Mouse (Mus musculus) 3134 (cell line): ENCODE data around the gene Cdhr2.

ENCODE experiments used
- DNase-seq: peaks from one replicate; pipeline ENCODE4 v3.0.0-alpha.2; 2011; ENCODE audit warnings: low spot score; ENCODE audit not compliant: insufficient read length; ENCODE audit errors: extremely low read depth

Gene Cdhr2

DNA sequence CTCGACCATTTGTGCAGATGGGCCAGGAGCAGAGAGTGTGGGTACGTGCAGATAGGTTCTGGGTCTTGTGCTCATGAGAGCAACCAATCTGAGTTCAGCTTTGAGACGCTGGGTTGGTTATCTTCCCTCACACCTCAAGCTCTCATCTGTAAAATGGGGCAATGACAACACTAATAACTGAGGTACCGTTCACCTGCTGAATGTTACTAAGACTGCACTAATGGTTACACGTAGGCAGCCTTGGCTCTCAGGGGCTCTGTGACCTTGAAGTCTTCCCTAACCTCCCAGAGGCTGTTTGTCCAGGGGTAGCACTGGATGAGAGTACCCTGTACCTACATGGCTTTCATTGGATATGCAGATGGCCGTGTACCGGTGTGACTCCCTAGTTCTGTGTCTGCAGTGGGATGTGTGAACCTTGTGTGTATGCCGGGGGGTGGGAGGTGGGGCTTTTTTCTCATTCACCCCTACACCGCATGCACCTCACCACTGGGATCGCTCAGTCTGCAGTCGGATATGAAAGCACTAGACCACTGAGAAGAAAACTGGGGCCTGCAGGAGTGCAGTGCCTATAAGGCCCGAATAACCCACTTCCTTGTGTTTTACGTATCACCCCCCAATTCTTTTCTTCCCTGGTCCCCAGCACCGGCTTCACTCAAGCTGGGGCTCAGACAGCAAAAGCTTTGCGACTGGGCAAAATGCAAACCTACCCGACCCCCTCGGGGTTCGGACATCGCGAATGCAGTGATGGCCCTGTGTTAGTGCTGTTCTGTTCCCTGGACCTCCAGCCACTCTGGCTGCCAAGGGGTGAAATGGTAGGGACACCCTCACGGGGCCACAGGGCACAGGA is 8.3 kb upstream of the Cdhr2 start:
- DNase-seq = no peak

DNA sequence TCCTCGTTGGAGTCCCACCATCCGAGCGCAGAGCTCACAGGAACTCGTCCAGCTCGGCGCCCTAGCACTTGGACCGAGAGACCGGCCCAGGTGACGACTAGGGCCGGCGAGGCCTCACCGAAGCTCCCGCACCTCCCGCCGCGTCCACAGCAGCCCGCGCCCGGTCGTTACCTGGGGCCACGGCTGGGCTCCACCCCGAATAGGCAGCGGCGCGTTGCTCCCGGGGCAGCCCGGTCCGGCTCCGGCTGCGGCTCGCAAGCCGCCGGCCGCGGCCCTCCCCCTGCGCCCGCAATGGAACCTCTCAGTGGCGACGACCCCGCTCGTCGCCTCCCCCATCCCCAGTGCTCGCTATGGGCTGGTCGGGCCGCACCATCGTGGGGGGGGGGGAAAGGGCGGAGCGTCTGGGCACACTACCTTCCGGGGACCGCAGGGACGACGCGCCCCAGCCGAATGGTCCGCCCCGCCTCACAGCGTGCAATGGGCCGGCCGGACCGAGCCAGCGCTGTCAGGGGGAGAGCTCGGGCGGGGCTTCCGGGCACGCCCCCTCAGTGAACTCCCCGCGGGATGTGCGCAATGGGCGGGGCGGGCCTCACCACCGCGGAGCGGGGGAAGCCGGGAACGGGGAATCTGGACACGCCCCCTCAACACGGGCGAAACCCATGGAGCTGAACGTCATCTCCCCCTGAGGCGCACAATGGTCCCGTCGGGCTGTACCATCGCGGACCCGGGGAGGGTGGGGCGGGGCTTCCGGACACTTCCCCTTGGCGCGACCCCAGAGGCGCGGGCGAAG is 7.5 kb upstream of the Cdhr2 start, which contains the start of gene Rnf44:
Rnf44 (minus strand) TSS at position 350 of the 790 bp plus-strand sequence.
- peak; percentile 98 for DNase-seq

DNA sequence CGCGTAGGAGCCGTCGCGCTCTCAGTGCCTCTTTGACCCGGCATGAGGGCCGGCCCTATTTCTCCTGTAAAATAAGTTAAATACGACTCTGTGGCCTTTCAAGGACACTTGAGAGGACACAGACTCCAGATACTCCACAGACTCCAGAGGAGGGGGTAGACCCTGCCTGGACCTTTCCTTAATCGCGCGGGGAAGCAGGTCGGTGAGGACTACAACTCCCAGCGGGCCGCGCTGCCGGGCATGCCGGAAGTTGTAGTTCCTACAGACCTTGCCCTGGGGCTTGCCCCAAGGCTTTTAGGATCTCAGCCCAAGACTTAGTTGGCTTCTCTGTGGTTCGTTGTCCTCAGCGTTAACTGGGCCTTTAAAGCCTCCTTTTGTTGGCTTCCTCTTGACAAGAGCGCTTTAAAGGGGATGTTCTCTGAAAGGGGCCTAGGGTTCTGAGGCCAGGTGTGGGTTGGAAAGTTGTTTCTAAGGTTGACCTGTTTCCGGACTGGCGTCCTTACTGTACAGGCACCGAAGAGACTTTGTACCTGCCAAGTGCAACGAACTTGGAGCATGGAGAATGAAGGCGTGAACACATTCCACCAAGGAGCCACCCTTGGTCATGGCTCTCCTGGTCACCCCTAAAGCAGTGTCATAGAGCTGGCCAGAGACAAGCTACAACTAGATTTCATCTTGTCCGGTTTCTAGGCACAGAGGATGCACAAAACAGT is 6.8 kb upstream of the Cdhr2 start:
- no peak for DNase-seq

DNA sequence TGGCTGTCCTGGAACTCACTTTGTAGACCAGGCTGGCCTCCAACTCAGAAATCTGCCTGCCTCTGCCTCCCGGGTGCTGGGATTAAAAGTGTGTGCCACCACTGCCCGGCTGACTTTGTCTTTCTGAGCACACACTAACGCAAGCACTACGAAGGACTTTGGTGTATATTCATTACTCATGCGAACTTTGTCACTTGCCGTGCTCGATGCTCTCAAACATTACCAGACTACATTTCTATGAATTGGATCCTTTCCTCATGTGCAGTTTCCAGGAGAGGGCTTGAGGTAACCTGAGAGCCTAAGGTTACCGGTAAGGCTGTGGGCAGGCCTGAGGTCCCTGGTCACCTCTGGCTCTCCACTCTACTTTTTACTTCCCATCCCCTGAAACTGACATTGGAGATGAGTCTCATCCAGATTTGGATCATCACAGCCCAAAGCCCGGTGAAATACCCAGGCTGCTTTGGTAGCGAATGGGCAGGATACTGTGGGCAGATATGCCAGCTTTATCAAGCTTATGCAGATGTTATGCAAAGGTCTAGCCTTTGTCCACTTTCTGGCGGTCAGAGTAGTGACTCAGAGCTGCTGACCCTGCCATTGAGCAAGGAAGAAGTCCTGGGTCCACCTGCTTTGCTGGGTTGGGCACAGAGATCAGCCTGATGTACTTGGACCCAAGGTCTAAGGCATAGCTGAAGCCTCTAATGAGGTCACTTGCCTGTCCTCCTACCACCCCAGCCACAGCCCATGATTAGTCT is 5.6 kb upstream of the Cdhr2 start:
- DNase-seq = no peak

DNA sequence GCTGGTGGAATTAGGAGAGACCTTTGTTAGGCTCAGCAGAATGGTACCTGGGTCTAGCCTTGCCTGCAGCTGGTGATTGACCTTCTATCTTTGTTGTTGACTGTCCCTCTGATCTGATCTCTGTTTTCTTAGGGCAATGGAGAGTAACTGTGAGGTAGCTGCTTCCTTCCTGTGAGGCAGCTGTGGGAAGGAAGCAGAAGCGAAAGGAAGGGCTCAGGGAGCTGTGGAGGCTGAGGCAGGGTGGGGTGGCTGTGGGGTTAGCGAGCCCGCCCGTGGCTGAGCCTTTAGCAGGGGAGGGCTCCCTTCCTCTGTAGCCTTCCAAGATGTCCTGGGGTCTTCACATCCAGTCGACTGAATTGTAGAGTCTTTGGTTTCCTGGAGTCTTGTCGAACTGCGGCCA is 1.2 kb downstream of the Cdhr2 start:
- DNase-seq = no peak

DNA sequence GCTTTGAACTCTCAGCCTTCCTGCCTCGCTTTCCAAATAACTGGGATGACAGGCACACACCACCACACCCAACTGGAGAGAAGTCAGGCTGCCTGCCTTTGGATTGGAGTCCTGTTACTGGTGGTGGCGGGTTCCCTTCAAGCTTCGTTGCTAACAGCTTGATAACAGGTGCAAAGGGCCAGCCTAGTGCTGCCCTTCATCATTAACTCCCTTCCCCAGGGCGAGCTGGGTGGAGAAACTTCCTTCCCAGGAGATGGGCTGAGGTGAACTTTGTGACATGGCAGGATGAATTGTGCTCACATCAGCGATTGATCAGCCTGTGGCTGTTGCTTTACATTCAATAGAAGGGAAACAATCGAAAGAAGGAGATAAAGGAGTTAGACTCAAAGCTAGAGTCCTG is 3.6 kb downstream of the Cdhr2 start:
- no peak for DNase-seq

DNA sequence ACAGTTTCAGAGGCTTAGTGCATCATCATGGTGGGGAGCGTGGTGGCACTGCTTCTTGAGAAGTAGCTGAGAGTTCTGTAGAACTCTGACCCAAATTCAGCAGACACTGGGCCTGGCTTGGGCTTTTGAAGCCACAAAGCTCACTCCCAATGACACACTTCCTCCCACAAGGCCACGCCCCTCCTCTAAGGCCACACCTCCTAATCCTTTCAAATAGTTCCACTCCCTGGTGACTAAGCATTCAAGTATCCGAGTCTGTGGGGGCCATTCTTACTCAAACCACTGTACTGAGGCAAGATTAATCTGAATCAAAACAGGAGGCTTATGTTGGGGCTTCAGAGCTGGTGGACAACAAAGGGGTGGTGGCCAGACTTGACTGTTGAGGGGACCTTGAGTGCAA is 9.6 kb downstream of the Cdhr2 start:
- peak; percentile 36 for DNase-seq

DNA sequence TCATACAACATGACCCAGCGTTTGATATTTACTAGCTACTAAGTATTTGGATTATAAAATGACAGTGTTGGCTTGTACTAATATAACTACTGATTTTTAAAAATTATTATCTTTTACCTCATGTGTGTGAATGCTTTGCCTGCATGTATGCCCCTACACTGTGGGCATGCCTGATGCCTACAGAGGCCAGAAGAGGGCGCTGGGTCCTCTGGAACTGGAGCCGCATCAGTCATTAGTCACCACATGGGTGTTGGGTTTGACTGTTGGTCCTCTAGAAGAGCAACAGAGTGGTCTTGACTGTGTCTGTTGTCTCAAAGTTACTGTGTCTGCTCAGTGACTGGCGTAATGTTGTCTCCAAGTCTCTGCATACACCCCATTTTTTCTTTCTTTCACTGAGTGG is 13.1 kb downstream of the Cdhr2 start:
- DNase-seq = no peak

DNA sequence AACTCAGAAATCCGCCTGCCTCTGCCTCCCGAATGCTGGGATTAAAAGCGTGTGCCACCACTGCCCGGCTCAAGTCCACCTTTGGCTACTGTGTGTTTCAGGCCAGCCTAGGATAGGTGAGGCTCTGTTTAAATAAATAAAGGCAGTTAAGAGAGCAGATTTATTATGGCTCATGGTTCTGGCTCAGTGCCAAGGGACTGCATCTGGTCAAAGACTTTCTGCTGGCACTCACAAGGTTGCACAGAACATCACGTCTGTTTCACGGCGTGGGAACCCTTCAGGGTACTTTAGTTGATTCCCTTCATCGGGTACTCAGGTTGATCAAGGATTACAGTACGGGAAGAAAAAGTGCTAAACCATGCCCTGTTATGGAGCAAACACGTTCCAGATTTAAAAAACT is 13.7 kb downstream of the Cdhr2 start:
- no peak for DNase-seq

DNA sequence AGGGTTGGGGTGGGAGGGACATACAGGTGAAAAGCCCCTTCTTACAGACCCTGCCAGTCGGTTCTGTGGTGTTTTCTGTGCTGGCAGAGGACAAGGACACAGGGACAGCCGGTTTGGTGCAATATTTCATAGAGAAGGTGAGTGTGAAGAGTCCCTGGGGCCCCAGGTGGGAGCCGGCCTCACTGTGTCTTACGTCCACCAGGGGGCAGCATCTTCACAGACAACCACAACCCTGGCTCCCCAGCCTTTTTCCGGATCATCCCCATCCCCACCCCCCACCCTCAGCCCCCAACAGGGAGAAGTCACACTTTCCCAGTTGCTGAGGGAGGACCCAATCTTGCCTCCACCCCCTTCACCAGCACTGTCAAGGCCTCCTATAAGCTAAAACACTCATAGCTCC is 15.7 kb downstream of the Cdhr2 start:
- DNase-seq = peak; percentile 43

DNA sequence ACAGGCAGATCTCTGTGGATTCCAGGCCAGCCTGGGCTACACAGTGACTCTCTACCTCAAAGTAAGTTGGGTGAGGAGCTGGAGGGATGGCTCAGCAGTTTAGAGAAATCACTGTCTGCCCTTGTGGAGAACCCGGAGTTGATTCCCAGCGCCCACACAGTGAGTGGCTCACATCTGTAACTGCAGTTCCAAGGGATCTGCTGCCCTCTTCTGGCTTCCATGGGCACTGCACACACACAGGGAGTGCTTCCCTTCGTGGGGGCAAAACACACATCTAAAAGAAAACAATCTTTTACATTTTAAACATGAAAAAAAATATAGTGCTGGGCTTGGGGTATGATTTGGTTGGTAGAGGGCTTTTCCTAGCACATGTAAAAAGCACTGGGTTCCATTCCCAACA is 21.9 kb downstream of the Cdhr2 start:
- DNase-seq = no peak

DNA sequence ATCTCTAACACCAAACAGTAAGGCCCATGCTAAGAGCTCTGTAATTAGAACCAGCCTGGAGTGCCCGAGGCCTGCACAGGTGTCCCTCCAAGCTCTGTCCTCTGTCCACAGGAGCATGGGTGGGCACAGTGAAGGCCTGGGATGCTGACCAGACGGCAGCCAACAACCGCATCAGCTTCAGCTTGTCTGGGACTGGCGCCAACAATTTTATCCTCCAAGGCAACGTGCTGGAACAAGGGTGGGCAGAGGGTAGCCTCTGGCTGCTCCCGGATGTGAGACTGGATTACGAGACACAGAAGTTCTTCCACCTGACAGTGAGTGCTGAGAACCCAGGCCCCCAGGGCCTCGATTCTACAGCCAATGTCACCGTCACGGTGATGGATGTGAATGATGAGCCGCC is 24.9 kb downstream of the Cdhr2 start:
- DNase-seq = no peak

DNA sequence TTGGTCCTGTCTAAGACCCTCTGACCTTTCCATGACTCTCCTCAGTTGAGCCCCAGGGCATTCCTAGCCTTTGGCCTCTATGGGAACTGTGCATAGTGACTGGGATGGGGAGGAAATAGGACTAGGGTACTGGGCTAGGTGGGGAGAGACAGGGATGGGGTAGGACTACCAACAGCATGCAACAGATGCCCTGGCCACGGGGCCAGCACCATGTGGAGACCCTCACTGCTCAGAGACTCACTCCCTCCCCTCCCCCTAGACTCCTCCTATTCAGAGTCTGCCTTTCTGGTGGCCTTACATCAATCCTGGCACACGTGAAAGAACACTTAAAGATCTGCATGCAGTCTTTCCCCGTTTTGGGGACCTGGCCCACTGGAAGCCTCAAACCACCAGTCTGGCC is 35.7 kb downstream of the Cdhr2 start:
- DNase-seq = no peak

DNA sequence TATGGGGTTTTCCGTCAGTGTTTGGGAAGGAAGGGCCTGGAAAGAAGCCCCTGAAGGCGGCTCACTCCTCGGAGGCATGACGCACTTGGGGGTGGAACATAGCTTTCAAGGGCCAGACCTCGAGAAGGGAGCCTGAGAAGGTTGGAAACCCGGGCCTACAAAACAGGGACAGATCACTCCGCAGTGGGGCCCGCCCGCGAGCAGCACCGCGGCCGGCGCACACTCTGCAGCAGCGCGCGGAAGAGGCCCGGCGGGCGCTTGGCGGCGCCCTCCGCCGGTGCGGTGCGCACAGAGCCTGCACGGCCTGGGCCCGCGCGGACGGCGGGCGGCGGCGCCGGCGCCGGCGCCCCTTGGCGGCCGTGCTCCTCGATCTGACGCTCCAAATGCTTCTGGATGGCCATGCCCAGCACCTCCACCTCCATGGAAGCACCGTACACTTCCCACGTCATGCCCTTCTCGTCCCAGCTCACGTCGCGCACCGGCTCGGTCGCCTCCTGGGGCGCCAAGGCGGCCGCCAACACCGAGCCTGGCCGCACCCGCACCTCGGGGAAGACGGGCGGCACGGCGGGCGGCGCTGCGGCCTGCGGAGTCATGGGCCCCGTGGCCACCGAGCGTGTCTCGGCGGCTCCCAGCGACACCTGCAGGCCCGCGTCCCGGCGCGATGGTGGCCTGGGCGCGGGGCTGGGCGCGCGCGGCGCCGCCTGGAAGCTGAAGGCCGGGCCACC is 36.4 kb downstream of the Cdhr2 start:
- DNase-seq = no peak

DNA sequence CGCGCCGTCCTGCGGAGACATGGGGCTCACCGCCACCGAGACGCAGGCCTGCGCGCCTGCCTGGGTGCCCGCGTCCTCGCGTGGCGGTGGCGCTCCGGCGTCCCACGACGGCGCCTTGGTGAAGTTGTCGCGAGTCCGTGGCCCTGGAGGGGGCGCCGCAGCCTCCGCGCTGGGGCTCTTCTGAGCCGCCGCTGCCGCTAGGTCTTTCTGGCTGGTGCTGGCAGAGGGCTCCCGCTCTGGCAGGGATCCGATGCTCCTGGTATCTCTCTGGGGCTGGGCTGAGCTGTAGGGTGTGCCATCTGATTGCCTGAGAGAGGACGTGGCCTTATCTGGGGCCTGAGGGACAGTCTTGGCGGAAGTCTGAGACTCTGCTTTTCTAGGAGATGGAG is 36.9 kb downstream of the Cdhr2 start:
- no peak for DNase-seq

DNA sequence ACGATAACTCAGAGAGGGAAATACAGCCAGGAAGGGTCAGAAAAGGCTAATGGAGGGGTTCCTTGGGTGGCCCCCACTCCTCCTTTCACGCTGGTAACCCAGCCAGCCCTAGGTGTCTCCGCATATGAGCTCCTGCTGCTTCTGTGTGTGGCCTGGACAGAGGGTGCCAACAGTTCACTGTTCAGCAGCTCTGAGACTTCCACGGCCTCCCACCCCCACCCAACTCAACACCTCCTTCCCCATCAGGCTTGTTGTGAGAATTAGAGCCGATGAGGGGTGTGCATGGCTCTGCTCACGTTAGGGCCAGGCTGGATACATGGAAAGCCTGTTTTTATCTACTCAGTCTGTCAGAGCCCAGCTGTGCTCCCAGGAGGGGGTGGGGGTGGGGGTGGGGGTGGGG is 44.8 kb downstream of the Cdhr2 start:
- DNase-seq = no peak

DNA sequence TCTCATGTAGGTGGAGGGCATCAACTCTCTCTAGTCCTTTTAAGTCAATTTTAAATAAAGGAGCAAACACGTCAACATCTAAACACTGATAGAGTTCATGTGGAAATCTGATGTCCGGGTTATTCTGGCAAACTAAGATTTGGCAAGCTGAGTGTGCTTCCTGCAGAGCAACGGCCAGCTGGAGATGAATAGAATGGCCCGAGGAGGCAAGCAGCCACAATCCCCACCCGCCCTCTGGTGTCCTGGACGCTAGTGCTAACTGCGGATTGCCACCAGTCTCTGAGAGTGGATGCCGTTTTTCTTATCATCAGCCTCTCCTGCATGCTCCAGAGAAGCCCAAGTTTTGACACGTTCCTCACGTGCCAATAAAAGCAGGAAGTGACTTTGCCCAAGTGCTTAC is 45.6 kb downstream of the Cdhr2 start:
- DNase-seq = no peak

DNA sequence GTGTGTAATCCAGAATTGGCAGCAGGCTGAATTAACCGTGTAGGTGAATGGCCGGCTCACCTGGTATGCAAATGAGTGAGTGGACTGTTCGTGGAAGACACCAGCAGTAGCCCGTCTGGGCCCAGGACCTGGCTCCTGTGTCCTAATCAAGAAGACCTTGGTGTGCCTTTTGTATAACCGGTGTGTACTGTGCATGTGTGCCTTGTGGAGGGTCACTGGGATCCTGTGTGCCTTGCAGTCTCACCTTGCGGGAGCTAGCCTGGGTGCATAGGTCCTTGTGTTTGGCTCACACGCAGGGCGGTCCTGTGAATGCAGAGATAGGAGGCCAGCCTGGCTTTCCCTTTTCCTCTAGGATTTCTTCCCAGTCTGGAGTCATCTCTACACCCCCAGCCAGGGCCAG is 46.9 kb downstream of the Cdhr2 start:
- DNase-seq = no peak

DNA sequence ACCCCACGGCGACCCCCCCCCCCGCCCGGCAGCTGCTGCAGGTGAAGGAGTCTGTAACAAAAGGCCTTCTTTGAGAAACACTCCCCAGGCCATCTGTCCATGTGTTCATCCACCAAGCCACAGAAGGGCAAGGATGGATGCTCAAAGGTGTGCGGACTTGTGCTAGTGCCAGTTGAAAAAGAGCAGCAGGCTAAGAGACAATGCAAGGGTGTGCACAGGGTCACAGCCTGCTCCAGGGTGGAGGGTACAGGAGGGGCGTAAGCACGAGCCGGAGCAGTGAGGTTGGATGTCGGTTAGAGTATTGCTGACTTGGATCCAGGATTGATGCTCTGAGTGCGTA is 47.4 kb downstream of the Cdhr2 start:
- DNase-seq = no peak
